Mouse (Mus musculus) left cerebral cortex, adult 8-10 months (tissue): ENCODE results near the gene Fer1l4. TPM values are rescaled to one million over a fixed set of nuclear protein-coding genes. Genes with fewer than 3 reads are reported as not detected.

Experiments used
- DNase-seq, 2 experiments: peaks; one replicate each; pipeline ENCODE4 v3.0.0; 2022; ENCODE audit warnings: low spot score in 2 of 2
- total RNA-seq, 4 experiments: library from RNA; stranded (reverse); gene quantifications; 2 replicates each; pipeline ENCODE4 v1.2.4; 2022

Fer1l4 gene
- total RNA-seq, 4 experiments from 2014 or later: not detected

DNA sequence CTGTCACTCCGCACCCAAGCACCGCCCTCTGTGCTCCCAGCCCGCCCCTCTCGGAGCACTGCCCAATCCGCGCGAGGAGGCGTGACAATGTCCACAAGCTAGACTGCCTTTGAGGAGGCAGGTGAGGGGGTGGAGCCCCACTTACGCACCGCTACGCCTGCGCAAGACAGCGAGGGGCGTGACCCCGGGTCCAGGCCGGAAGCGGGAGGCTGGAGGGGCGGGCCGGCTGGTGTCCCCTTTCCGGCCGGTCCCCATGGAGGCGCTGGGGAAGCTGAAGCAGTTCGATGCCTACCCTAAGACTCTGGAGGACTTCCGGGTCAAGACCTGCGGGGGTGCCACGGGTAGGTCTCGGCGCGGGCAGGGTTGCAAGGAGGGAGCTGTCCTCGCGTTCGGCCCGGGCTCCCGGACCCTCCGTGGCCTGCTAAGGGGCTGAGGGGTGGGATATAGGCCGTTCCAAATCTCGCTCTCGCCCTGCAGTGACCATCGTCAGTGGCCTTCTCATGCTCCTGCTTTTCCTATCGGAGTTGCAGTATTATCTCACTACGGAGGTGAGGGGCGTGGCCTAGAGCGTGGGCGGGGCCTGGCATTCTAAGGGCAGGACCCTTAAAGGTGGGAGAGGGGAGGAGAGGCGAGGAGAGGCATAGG is 44.7 kb downstream of the Fer1l4 start, which contains the start of the genes 6430550D23Rik and Ergic3:
Gene 6430550D23Rik, minus strand, starts transcription at position 90 of the 645 bp plus-strand sequence.
Gene Ergic3, plus strand, starts transcription at position 158 of the 645 bp plus-strand sequence.
- DNase-seq: peak; percentile 89 to 98

DNA sequence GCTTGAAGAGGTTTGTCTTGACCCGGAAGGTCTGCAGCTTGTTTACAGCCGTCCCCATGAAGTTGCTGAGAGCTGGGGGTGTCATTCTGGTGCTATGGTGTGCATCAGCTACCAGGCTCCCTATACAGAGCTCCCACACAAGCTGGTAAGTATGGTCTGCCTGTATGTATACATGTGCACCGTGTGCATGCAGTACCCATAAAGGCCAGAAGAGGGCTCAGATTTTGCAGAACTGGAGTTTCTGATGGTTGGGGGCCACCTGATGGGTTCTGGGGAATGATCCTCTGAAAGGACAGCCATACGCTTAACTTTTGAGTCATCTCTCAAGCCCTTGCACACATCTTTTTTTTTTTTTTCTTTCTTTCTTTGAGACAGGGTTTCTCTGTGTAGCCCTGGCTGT is 47.4 kb downstream of the Fer1l4 start:
- no peak for DNase-seq

DNA sequence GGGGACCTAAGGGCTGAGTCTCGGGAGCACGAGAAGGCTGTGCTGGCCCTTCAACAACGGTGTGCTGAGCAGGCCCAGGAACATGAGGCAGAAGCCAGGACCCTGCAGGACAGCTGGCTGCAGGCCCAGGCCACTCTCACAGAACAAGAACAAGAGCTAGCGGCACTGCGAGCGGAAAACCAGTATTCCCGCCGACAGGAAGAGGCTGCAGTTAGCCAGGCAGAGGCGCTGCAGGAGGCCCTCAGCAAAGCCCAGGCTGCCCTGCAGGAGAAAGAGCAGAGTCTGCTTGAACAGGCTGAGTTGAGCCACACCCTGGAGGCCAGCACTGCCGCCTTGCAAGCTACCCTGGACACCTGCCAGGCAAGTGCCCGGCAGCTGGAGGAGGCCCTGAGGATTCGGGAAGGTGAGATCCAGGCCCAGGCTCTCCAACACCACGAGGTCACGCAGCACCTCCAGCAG is 60.9 kb downstream of the Fer1l4 start:
- DNase-seq: peak in 1 of 2 experiments; percentile 42

DNA sequence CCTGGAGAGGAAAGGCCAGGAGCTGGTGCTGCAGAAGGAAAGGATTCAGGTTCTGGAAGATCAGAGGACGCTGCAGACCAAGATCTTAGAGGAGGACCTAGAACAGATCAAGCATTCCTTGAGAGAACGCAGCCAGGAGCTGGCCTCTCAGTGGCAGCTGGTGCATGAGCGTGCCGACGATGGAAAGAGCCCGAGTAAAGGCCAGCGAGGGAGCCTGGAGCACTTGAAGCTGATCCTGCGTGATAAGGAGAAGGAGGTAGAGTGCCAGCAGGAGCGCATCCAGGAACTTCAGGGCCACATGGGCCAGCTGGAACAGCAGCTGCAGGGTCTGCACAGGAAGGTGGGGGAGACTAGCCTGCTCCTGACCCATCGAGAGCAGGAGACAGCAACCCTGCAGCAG is 61.6 kb downstream of the Fer1l4 start:
- no peak for DNase-seq

DNA sequence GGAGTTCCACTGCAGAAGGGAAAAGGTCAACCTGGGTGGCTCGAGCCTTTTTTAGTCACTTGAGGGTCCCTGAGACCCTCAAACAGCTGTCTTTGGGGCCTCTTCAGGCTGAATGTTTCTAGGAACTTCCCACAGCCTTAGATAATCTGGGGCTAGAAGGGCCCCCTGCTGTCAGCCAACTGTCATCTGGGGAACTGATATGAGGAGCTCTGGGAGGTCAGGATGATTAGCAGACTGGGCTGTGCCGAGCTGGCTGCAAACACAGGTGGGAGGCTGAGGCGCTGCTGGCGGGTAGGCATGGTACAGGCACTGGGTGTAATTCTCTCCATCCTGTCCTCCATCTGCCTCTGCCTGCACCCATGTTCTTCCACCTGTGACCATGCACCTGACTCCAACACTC is 63.7 kb downstream of the Fer1l4 start:
- no peak for DNase-seq

DNA sequence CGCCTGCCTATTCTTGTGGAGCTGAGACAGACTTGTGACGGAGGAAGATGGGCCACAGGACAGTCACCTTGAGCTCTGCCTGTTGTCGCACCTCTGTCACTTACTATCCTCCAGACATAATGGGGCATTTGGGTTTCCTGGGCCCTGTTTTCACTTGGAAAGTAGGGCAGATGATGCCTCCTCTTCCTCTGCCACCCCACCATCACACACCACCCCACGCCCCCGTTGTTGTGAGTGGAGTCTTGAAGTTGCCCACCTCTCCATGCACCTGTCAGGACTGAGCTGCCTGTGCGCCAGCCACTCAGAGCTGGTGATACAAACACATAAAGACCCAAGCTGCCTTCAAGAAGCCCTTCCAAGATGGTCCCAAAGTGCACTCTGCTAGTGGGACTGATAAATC is 65.6 kb downstream of the Fer1l4 start:
- DNase-seq: no peak

DNA sequence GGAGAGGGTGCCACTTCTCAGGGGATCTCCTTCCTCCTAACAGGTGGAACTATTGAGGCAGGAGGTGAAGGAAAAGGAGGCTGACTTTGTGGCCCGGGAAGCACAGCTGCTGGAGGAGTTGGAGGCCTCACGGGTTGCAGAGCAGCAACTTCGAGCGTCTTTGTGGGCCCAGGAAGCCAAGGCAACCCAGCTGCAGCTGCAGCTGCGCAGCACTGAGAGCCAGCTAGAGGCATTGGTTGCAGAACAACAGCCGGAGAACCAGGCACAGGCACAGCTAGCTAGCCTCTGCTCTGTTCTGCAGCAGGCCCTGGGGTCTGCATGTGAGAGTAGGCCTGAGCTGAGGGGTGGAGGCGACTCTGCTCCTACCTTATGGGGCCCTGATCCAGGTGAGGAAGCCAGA is 67.0 kb downstream of the Fer1l4 start:
- DNase-seq: no peak

DNA sequence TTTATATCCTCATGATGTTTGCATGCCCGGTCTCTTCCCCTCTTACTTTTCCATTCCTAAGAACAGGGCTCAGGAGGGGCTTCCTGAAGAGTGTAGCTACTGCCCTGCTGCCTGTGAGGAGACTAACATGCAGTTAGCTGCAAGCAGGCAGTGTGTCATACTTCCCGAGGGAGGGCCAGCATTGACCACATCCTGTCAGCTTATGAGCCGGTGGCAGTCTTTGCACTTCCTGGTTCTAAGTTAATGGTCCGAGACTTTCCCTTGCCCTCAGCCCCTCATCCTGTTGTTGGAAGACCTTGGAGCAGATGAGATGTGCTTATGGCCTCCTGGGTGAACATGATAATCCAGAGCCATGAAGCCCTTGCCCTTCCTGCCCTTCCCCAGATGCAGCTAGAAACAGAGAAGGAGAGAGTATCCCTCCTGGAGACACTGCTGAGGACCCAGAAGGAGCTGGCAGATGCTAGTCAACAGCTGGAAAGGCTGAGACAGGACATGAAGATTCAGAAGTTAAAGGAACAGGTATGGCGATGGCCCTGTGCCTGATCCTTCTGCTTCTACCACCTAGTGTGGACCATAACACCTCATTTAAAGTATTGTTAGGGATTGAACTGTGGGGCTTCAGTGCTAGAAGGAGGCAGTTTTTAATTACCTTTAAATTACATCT is 73.3 kb downstream of the Fer1l4 start:
- no peak for DNase-seq

DNA sequence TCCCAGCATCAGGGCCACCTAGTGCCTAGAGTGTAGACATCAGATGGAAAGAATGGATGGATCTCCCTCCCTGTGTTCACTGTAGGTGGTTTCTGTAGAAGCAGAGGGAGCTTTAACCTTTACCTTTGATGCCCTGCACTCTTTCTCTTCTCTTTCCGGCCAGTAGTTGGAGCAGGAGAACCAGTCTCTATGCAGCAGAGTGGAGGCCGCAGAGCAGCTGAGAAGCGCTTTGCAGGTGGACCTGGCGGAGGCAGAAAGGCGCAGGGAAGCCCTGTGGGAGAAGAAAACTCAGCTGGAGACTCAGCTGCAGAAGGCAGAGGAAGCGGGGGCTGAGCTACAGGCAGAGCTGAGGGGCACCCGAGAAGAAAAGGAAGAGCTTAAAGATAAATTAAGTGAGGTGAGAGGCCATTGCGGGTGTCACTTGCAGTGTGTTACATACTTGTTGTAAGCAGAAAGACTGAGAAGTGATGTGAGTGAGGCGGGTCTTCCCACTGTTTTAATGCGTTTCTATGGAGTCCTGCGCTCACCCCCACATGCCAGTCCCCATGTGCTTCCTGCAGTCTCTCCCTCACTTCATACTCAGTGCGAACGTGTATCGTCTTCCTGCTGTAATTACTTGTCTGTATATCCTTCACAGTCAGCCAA is 78.5 kb downstream of the Fer1l4 start:
- DNase-seq: no peak

DNA sequence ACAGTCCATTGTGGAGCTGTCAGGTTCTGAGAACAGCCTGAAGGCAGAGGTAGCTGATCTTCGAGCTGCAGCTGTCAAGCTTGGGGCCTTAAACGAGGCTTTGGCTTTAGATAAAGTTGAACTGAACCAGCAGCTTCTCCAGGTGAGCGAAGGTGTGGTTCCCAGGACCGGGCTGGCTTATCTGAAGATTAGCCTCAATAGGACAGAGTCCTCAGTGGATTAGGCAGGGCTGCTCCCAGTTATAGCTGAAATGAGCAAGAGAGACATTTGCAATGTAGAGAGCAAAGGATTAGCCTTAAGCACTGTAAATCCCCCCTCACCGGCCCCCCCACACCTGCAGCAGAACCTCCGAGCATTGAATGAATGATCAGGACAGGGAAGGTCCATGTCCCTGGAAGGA is 79.4 kb downstream of the Fer1l4 start:
- DNase-seq: no peak

Other genes with a start within 250 kb of the Fer1l4 start
- gene BC029722, start 233.5 kb downstream of the Fer1l4 start, total RNA-seq: 10 to 100 TPM; 56.9 to 63.1 (median 60.3) TPM
- 10 to 100 TPM; 78.6 to 93.2 (median 86.3) TPM for gene Eif6, start 226.0 kb downstream of the Fer1l4 start, total RNA-seq
- gene Fam83c, start 218.1 kb downstream of the Fer1l4 start, total RNA-seq: not detected
- 10 to 100 TPM; 82.6 to 97.0 (median 87.0) TPM for gene Uqcc1, start 122.6 kb downstream of the Fer1l4 start, total RNA-seq
- gene Gm15557, start 112.2 kb downstream of the Fer1l4 start, total RNA-seq: not detected
- gene Gdf5, start 107.6 kb downstream of the Fer1l4 start, total RNA-seq: under 1 TPM; 0.20 to 0.37 (median 0.24) TPM
- 10 to 100 TPM; 19.3 to 23.7 (median 19.8) TPM for gene Cep250, start 96.5 kb downstream of the Fer1l4 start, total RNA-seq
- 1 to 10 TPM; 1.5 to 2.4 (median 1.8) TPM for gene 6430550D23Rik, start 45.0 kb downstream of the Fer1l4 start, total RNA-seq
- gene Ergic3, start 44.9 kb downstream of the Fer1l4 start, total RNA-seq: 100 to 1,000 TPM; 207 to 236 (median 220) TPM
- gene Spag4, start 12.2 kb upstream of the Fer1l4 start, total RNA-seq: 1 to 10 TPM; 2.9 to 4.0 (median 3.7) TPM
- gene Cpne1, start 59.0 kb upstream of the Fer1l4 start, total RNA-seq: 10 to 100 TPM; 25.2 to 37.8 (median 34.2) TPM
- gene Rbm12, start 59.0 kb upstream of the Fer1l4 start, total RNA-seq: 10 to 100 TPM; 23.0 to 35.0 (median 26.7) TPM
- gene Gm28036, start 74.1 kb upstream of the Fer1l4 start, total RNA-seq: 10 to 100 TPM; 10.4 to 33.0 (median 23.4) TPM
- gene Romo1, start 91.1 kb upstream of the Fer1l4 start, total RNA-seq: 100 to 1,000 TPM; 115 to 163 (median 132) TPM
- 10 to 100 TPM; 40.8 to 43.5 (median 42.8) TPM for gene Nfs1, start 91.2 kb upstream of the Fer1l4 start, total RNA-seq
- 100 to 1,000 TPM; 276 to 295 (median 278) TPM for gene Rbm39, start 127.3 kb upstream of the Fer1l4 start, total RNA-seq
- 10 to 100 TPM; 72.9 to 93.9 (median 80.2) TPM for gene Phf20, start 143.5 kb upstream of the Fer1l4 start, total RNA-seq